Mouse (Mus musculus): ENCODE measurements around the gene Casc3. TPM values are rescaled to one million over a fixed set of nuclear protein-coding genes. Genes with fewer than 3 reads are reported as not detected.
"Not testable (repeated sequence)": the region's sequence is repeated elsewhere in the genome, so short reads cannot be mapped to it uniquely, and the experiment has no call there.

Gene Casc3
- polyA plus RNA-seq, 1 experiment from 2014 or later = 55.1 TPM

DNA sequence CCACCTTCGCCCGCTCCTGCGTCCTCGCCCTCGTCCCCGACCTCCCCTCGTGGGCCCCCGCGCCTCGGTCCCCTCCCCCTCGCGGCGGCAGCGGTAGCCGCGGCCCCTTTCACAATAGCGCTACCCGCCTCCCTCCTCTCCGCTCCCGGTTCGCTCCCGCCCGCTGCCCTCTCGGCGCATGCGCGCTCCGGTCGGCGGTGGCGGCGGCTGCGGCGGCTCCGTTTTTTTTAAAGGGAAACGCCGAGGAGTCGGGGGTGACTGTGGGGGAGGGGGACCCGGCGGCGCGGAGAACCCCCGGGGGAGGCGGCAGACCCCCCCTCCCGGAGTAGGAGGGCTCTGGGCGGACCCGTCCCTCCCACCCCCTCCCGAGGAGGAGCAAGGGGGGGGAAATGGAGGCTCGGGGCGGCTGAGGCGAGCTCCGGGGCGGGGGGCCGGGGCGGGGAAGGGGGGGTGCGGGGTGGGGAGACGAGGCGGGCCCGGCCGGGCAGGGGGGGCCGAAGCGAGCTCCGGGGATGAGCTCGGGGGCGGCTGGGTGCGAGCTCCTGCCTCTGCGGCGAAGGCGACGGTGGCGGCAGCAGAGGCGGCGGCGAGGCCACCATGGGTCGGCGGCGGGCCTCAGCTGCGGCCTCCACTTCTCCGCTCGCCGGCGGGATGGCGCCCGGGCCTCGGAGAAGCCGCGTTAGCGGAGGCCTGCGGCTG, 9.5 kb upstream of the Casc3 start, which contains the start of gene Msl1:
Gene Msl1, plus strand, starts transcription at position 502 of the 699 bp plus-strand sequence.
- peak within 1 kb of the TSS; percentile 100 for H3K4me2 ChIP-seq
- peak; percentile 59 for ATAC-seq (ENCODE audit: low read depth)
- H3K36me3 ChIP-seq = peaks cover 16% of the 10 kb centered on the region
- H3K4me3 ChIP-seq = peak within 1 kb of the TSS; percentile 100
- H3K27me3 ChIP-seq = no peaks in the 10 kb centered on the region
- under 1% methylated on average over 64 of the region's 89 CpGs for WGBS
- H3K4me1 ChIP-seq (replicated peaks) = peaks cover 43% of the 10 kb centered on the region
- no peaks in the 10 kb centered on the region for H3K9me3 ChIP-seq
- peak within 1 kb of the TSS; percentile 100 for H3K9ac ChIP-seq
- H3K27ac ChIP-seq (replicated peaks) = peak within 1 kb of the TSS; percentile 100

DNA sequence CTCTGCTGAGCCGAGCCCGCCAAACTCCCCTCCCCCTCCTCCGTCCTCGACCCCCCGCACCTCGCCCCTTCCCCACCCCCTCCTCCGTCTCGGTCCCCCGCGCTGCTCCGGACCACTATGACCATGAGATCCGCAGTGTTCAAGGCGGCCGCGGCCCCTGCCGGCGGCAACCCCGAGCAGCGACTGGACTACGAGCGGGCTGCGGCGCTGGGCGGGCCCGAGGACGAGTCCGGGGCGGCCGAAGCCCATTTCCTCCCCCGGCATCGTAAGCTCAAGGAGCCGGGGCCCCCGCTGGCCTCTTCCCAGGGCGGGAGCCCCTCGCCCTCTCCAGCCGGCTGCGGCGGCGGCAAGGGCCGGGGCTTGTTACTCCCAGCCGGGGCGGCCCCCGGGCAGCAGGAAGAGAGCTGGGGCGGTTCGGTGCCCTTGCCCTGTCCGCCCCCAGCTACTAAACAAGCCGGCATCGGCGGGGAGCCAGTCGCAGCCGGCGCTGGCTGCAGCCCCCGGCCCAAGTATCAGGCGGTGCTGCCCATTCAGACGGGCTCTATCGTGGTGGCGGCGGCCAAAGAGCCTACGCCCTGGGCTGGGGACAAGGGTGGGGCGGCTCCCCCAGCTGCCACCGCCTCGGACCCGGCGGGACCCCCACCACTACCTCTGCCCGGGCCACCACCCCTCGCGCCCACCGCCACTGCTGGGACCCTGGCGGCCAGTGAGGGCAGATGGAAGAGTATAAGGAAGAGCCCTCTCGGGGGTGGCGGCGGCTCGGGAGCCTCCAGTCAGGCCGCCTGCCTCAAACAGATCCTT, 8.8 kb upstream of the Casc3 start:
- peak overlapping the region; percentile 100 for H3K27ac ChIP-seq (replicated peaks)
- under 1% methylated on average over 71 of the region's 74 CpGs for whole genome bisulfite sequencing
- H3K9me3 ChIP-seq = no peaks in the 10 kb centered on the region
- H3K4me3 ChIP-seq = peak overlapping the region; percentile 100
- peaks cover 24% of the 10 kb centered on the region for H3K36me3 ChIP-seq
- H3K9ac ChIP-seq = peak overlapping the region; percentile 100
- H3K27me3 ChIP-seq = no peaks in the 10 kb centered on the region
- peak; percentile 36 for ATAC-seq (ENCODE audit: low read depth)
- H3K4me2 ChIP-seq = peak overlapping the region; percentile 100
- peaks cover 48% of the 10 kb centered on the region for H3K4me1 ChIP-seq (replicated peaks)

DNA sequence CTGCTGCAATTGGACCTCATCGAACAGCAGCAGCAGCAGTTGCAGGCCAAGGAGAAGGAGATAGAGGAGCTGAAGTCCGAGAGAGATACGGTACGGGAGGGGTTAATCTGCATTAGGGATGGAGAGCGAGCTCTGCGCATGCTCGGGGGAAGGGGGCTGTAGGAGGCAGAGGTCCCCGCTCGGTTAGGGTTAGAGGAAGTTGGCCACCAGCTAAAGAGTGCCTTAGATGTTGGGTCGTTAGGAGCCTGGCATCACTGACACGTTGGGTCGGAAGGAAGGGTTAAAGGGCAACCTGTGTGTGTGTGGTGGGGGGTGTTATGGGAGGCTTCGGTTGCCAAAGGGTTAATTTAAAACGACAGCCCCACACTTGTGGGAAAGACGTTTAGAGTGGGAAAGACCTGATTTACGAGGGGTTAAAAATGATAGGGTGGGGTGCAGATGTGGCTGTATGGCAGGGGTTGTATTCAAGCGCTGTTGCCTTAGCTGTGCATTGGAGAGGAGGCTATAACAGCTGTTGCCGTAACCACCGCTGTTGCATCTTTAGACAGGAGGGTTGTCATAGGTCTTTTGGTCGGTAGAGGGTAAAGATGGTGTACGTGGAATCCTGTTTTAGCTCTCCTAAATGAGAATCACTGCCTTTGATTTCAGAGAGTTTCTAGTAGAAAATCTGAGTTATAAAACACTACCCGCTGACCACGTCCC, 8.0 kb upstream of the Casc3 start:
- WGBS = 3% methylated on average over 23 of the region's 23 CpGs
- Histone ChIP-seq H3K27ac (replicated peaks) (peak overlapping the region; percentile 100), H3K36me3 (peaks cover 31% of the 10 kb centered on the region), H3K9me3 (no peaks in the 10 kb centered on the region), H3K4me2 (peak overlapping the region; percentile 100), H3K27me3 (no peaks in the 10 kb centered on the region), H3K9ac (peak overlapping the region; percentile 100), H3K4me1 (replicated peaks) (peaks cover 53% of the 10 kb centered on the region), H3K4me3 (peak overlapping the region; percentile 100)
- ATAC-seq (ENCODE audit: low read depth) = peak; percentile 56

DNA sequence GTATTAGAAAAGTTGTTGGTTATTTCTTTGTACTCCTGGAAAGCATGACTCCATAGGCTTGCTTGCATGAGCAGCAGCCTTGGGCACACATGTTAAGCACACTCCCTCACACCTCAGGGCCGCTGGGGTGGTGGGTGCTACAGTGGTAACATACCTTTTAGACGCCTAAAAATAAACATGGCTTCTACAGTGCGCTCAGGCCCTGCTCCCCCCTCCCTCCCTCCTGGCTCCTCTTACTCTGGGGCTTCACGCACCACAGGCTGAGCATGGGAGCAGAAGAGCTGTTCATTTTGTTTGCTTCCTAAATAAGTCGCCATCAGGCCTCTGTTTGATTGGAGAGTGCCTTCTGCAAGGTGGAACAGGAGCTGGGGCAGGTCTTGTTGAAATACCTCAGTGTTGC, 7.4 kb upstream of the Casc3 start:
- Histone ChIP-seq H3K27me3 (no peaks in the 10 kb centered on the region), H3K9ac (peak overlapping the region; percentile 100), H3K4me3 (peak overlapping the region; percentile 100), H3K36me3 (peaks cover 37% of the 10 kb centered on the region), H3K9me3 (no peaks in the 10 kb centered on the region), H3K4me2 (peak overlapping the region; percentile 100), H3K4me1 (replicated peaks) (peaks cover 53% of the 10 kb centered on the region), H3K27ac (replicated peaks) (peak overlapping the region; percentile 100; the same call in 1 of the 2 replicates)
- WGBS = 9% methylated on average over 5 of the region's 5 CpGs
- no peak for ATAC-seq (ENCODE audit: low read depth)

DNA sequence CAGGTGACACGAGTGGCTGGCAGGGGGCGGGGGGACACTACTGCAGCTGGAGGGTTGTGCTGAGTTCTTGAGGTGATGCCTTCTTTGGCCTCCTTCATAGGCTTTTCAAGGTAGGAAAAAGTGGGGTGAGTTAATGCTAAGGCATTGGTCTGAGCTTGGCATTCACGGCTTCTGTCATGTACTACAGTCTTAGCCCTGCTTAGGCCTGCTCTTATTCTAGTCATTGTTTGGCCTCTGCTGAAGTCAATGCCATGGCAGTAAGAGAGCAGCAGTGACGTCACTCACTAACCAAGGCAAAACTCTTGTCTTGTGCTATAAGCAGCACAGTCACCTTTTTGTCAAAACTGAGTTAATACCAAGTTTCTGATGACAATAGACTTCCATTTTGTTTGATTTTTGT, 6.8 kb upstream of the Casc3 start:
- Histone ChIP-seq H3K27me3 (no peaks in the 10 kb centered on the region), H3K36me3 (peaks cover 43% of the 10 kb centered on the region), H3K4me2 (peak overlapping the region; percentile 100), H3K9ac (peak overlapping the region; percentile 100), H3K4me1 (replicated peaks) (peaks cover 49% of the 10 kb centered on the region), H3K27ac (replicated peaks) (peak overlapping the region; percentile 100; the same call in 1 of the 2 replicates), H3K4me3 (peak overlapping the region; percentile 100), H3K9me3 (no peaks in the 10 kb centered on the region)
- no peak for ATAC-seq (ENCODE audit: low read depth)
- 46% methylated on average over 4 of the region's 4 CpGs for WGBS

DNA sequence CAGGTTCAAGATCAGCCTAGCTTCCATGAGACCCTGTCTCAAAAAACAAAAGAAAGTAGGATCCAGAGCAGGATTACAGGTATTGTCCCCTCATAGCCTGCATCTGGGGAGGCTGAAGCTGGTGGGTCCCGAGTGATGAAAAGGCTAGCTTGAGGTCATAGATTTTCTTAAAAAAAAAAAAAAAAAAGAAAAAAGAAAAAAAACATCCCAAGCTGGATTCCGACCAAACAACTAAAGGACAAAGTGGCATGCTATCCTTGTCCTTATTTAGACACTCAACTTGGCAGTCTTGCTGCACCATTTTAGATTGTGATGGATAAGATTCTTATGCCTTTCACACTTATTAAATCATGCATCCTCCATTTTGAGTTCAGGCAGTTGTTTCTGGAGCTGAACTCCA, 3.7 kb downstream of the Casc3 start:
- no peak for ATAC-seq (ENCODE audit: low read depth)
- Histone ChIP-seq H3K36me3 (peaks cover 71% of the 10 kb centered on the region), H3K27me3 (no peaks in the 10 kb centered on the region), H3K27ac (replicated peaks) (peak overlapping the region; percentile 99), H3K4me2 (peak overlapping the region; percentile 90), H3K9ac (peak overlapping the region; percentile 65; the same call in 1 of the 2 replicates), H3K4me3 (no peak overlapping the region; the same call in 1 of the 2 replicates), H3K4me1 (replicated peaks) (peaks cover 30% of the 10 kb centered on the region), H3K9me3 (no peaks in the 10 kb centered on the region)
- WGBS = 82% methylated on average over 2 of the region's 2 CpGs

DNA sequence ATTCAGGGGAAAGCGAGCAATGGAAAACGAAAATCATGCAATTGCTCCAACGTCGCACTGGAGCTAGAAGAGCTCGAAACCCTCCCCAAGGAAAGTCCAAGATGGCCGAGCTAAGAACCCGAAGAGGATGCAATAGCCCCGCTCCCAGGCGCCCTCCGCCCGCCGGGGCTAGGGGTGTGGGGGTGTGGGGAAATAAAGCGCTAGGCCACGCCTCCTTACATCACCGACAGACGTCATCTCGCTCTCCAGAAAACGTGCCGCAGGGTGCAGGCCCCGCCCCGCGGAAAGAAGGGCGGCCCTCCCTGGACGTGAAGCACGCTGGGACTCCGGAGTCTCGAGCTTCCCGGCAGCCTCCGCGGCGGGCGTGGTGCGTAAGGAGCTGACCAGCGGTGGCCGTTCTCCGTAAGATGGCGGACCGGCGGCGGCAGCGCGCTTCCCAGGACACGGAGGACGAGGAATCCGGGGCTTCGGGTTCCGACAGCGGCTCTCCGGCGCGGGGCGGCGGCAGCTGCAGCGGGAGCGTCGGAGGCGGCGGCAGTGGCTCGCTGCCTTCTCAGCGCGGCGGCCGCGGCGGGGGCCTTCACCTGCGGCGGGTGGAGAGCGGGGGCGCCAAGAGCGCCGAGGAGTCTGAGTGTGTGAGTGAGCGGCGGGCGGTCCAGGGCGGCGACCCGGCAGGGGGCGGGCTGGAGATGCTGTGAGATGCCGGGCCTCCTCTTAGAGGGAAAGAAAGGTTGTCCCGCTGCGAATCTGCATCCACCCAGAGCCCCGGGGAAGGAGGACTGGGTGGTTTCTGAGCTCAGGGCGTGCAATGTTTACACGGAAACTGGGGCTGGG, 5.0 kb downstream of the Casc3 start:
- peak overlapping the region; percentile 90 for H3K4me3 ChIP-seq
- H3K4me1 ChIP-seq (replicated peaks) = peaks cover 30% of the 10 kb centered on the region
- peaks cover 71% of the 10 kb centered on the region for H3K36me3 ChIP-seq
- peak overlapping the region; percentile 90 for H3K4me2 ChIP-seq
- H3K27me3 ChIP-seq = no peaks in the 10 kb centered on the region
- ATAC-seq (ENCODE audit: low read depth) = peak; percentile 98
- H3K27ac ChIP-seq (replicated peaks) = peak overlapping the region; percentile 99
- peak overlapping the region; percentile 97 for H3K9ac ChIP-seq
- H3K9me3 ChIP-seq = no peaks in the 10 kb centered on the region
- WGBS = under 1% methylated on average over 83 of the region's 84 CpGs

DNA sequence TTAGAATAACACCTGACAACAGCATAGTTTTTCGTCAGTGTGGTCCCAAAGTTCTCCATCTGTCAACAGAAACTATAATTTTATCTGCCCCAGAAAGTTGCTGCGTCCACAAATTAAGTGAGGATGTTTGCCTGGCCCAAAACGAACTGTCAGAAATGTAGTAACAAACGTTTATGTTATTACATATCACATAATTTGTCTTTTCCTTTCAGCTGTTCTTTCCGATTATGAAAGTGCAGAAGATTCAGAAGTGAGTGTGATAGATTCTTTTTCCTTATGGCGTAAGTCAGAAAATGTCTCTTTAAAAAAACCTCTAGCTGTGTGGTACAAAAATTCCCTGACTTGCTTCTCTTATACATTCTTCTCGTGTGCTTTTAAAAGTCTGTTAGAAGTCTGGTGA, 6.0 kb downstream of the Casc3 start:
- peak overlapping the region; percentile 90 for H3K4me2 ChIP-seq
- peak overlapping the region; percentile 99 for H3K27ac ChIP-seq (replicated peaks)
- peaks cover 30% of the 10 kb centered on the region for H3K4me1 ChIP-seq (replicated peaks)
- ATAC-seq (ENCODE audit: low read depth) = no peak
- H3K9me3 ChIP-seq = no peaks in the 10 kb centered on the region
- peaks cover 69% of the 10 kb centered on the region for H3K36me3 ChIP-seq
- H3K4me3 ChIP-seq = peak overlapping the region; percentile 90
- H3K27me3 ChIP-seq = no peaks in the 10 kb centered on the region
- 77% methylated on average over 7 of the region's 7 CpGs for WGBS
- H3K9ac ChIP-seq = peak overlapping the region; percentile 97

DNA sequence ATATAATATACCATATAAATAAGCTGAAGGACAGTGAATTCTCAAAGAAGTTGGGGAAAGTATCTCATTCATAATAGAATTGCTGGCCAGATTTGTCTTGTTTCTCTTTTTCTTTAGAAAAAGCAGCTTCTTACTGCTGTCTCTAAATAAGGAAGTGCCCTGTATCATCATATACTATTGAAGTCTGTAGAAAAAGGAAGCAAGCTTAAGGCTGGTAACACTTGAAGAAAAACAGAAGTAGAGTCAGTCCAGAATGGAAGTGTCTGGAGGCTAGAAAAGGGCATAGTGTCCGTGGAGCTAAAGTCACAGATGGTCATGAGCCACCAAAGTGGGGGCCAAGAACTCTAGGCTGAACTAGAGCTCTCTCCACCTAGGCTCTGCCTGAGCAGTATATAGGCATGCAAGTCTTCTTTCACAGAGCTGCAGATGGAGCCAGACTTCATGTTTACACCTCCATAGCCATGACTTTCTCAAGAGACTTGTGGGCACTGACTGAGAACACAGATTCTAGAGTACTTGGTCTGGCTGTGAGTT, 12.1 kb downstream of the Casc3 start:
- peaks cover 92% of the 10 kb centered on the region for H3K36me3 ChIP-seq
- no peaks in the 10 kb centered on the region for H3K9me3 ChIP-seq
- H3K4me1 ChIP-seq (replicated peaks) = peaks cover 6% of the 10 kb centered on the region; the same call in 1 of the 2 replicates
- H3K27ac ChIP-seq (replicated peaks) = no peak overlapping the region
- 98% methylated on average over 1 of the region's 1 CpGs for WGBS
- ATAC-seq (ENCODE audit: low read depth) = no peak
- no peak overlapping the region for H3K4me2 ChIP-seq
- no peak overlapping the region for H3K4me3 ChIP-seq
- H3K27me3 ChIP-seq = no peaks in the 10 kb centered on the region
- no peak overlapping the region for H3K9ac ChIP-seq

DNA sequence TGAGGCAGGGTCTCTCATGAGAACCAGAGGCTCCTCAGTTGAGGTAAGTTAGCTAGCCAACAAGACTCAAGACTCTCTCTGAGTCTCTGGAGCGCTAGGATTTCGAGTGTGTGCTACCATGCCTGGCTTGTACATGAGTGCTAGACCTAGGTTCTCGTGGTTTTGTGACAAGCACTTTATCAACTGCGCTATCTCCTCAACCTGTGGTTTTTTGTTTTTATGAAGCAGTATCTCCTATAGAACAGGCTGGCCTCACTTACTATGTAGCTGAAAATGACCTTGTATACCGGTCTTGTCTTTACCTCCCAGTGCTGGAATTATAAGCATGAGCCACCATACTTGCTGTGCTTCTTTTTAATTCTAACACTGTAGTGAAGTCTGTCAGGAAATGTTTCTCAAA, 16.3 kb downstream of the Casc3 start:
- WGBS = 94% methylated on average over 5 of the region's 5 CpGs
- H3K27ac ChIP-seq (replicated peaks) = no peak overlapping the region
- no peak overlapping the region for H3K9ac ChIP-seq
- H3K27me3 ChIP-seq = no peaks in the 10 kb centered on the region
- no peak overlapping the region for H3K4me3 ChIP-seq
- peaks cover 96% of the 10 kb centered on the region for H3K36me3 ChIP-seq
- H3K4me2 ChIP-seq = no peak overlapping the region
- no peaks in the 10 kb centered on the region for H3K4me1 ChIP-seq (replicated peaks)
- no peak for ATAC-seq (ENCODE audit: low read depth)
- H3K9me3 ChIP-seq = no peaks in the 10 kb centered on the region

DNA sequence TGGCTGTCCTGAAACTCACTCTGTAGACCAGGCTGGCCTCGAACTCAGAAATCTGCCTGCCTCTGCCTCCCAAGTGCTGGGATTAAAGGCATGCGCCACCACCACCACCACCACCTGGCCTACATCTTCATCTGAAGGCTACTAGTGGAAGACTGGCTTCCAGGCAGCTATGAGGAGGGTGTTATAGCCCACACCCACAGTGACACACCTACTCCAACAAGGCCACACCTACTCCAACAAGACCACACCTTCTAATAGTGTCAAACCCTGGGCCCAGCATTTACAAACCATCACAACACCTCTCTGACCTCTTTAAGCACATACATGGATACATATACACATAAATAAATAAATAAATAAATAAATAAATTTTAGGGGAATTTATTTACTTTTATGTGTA, 21.4 kb downstream of the Casc3 start:
- not testable (repeated sequence) for H3K9ac ChIP-seq; H3K9me3 ChIP-seq; H3K27me3 ChIP-seq; H3K4me2 ChIP-seq; ATAC-seq (ENCODE audit: low read depth); H3K27ac ChIP-seq (replicated peaks); H3K4me3 ChIP-seq; H3K4me1 ChIP-seq (replicated peaks)
- peaks cover 97% of the 10 kb centered on the region for H3K36me3 ChIP-seq
- WGBS = 92% methylated on average over 2 of the region's 2 CpGs

Measured in neural tube, embryonic 13.5 days (tissue).